Mouse (Mus musculus) gastrocnemius, postnatal 4 days (tissue): ENCODE results near the gene C2cd4b. TPM values are rescaled to one million over a fixed set of nuclear protein-coding genes. Genes with fewer than 3 reads are reported as not detected.

Source experiments
- DNase-seq, 2 experiments: peaks; one replicate each; pipeline ENCODE4 v3.0.0; 2021 to 2022; ENCODE audit warnings: low spot score in 2 of 2, mixed read lengths in 2 of 2
- long read RNA-seq, 2 experiments: library from polyadenylated mRNA; stranded (forward); transcript quantifications; one replicate each; pipeline ENCODE4 v2.0.0; 2021
- total RNA-seq, 2 experiments: library from RNA; stranded (reverse); gene quantifications; 2 replicates each; pipeline ENCODE4 v1.2.3; 2021

C2cd4b gene
- total RNA-seq, result under 1 TPM; 0.86 to 0.88 TPM
- long read RNA-seq, experiment 1, result 0 reads
- long read RNA-seq, experiment 2, partial matches to known transcripts, result 0 of 1 reads
- long read RNA-seq, experiment 2, other reads (novel, unspliced or antisense), result 0 of 1 reads

DNA sequence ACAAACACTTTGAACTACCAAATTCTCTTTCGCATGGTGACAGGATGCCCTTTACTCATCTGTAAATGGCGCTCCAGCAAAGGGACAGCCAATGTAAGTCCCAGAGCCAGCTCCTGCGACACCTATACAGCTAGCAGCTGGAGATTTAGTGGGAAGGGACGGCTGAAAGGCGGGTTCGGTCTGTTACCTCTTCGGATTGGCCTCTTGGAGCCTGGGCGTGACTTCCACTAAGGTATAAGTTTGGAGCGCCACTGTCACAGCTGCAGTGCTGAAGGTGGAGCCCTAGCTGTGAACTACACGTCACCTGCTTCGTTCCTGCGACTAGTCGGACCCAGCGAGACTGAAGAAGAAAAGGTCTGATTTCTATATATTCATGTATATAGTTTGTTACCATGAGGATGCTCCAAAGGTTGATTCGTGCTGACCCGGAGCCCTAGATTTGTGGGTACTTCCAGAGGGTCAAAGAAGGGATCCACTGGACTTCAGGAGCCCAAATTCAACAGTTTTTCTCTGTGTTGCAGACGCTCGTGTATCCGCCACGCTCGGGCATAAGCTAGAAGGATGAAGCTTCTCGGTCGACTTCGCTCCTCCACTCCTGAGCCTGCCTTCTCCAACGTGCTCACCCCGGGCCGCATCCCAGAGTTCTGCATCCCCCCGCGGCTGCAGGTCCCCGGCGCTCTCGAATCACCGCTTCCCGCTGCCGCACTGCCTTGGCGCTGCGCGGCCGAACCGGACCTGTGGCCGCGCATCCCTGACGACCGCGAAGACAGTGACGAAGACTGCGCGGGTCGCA is at the start of gene C2cd4b:
C2cd4b (plus strand) TSS at position 275 of the 793 bp plus-strand sequence.
- peak in 1 of 2 experiments; percentile 17 for DNase-seq

DNA sequence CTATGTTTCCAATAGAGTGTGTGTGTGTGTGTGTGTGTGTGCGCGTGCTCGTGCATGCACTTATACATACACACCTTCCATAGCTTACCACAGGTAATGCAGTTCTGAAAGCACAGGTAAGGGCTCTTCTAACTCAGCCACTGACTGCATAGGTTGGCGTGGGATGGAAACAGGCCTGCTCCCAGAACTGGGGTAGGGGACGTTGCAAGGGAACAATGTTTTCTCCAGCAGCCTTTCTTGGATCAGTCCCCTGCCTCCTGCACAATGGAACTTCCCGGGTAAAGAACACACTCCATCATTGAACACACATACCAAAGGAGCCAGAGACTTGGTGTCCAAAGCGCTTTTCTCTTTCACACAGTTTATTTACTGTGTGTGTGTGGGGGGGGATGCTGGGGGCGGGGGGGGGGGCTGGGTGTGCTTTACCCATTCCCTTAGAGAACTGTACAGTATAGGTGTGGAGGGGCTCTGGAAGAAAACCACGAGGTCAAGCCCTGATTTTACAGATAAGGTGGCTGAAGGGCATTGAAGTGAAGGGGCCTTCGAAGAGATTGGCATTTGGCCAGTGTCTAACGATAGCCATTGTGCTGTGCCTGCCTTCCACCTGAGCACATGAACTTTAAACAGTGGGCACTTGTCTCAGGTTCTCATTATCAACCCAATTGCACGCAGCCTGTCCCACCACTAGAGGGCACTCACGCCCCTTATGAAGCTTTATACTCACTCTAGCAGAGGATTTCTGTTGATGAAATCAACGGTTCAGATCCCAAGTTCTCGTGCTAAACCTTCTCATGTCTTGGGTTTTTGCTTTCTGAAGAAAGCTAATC is 48.0 kb upstream of the C2cd4b start:
- DNase-seq, result peak; percentile 29 to 55

DNA sequence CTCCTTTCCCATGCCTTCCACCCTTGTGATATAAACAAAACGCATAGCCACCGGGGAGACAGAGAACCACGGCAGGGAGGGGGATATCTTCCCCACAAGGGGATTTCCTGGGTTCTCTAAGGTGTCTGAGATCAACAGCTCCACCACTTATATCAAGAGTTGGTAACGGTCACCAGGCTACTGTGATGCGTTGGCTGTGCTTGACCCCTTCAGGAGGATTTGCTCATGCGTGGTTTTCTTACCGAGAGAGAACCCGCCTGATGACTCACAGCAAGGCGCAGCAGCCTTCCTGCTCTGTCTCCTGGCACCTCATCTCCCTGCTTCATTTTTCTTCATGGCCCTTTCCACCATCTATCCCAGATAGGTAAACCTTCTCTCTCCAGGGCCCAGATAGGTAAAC is 47.1 kb upstream of the C2cd4b start:
- no peak for DNase-seq

DNA sequence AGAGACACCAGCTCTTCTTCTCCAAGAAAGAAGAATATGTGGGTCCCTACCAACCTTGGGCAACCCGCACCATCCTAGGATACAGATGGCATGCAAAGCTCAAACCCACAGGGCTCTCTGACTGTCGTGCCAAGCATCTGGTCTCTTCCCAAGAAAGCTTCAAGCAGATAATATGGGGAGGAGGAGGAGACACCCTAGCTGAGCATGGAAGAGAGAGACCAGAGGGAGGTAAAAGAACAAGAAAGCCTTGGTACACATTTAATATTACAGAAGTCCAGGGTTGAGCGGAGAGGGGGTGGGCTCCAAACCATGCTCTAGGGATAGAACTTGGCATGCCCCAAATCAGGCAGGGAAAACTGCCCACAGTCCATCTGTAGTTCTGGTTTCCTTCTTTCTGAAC is 42.2 kb upstream of the C2cd4b start:
- no peak for DNase-seq

DNA sequence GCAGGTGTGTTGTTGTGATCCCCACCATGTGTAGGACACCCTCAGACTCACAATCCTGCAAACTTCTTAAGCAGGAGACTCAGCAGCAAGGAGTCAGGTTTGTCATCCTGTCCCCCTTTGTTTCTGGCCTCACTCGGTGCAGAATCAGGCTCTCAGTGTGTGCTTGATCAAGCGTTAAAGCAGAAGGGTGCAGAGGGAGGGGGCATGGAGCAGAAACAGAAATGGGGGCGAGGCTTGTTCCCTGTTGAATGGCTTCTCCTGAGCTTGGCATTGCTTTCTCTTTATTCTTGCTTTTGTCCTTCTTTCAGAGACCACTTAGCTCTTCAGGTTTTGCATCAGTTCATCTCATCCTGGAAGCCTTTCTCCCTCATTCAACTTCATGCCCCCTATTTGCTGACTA is 40.6 kb upstream of the C2cd4b start:
- no peak for DNase-seq

DNA sequence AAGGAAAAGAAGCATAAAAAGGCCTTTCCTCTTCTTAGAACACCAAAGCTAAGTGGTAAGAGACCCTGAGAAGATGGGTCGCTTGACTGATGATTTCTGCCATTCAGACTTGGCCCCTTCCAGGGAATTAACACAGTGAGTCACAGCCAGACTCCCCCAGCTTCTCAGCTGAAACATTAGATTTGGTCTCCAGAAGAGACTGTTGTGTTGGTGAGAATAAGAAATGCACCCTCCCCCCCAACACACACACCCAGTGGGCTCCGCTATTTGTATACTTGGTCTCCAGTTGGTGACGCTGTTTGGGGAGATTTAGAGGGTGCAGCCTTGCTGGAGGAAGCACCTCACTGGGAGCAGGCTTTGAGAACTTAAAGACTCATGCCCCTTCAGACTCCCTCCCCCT is 39.1 kb upstream of the C2cd4b start:
- no peak for DNase-seq

DNA sequence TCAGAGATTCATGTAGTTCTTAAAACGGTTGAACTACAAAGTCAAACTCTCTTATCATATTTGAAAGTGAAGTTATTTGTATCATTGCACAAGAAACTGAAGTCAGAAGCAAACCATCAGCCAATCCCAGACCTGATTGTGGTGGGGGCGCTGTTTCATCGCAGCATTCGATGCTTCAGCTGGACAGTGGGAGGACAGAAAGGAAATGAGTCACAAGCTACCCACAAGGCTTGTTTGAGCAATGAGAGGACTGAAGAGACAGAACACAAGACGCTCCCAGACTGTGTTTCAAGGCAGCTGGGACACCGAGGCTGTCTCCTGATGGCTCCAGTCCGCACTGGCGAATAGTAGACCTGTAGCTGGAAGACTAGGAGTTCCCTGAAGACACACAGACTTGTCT is 36.9 kb upstream of the C2cd4b start:
- no peak for DNase-seq

DNA sequence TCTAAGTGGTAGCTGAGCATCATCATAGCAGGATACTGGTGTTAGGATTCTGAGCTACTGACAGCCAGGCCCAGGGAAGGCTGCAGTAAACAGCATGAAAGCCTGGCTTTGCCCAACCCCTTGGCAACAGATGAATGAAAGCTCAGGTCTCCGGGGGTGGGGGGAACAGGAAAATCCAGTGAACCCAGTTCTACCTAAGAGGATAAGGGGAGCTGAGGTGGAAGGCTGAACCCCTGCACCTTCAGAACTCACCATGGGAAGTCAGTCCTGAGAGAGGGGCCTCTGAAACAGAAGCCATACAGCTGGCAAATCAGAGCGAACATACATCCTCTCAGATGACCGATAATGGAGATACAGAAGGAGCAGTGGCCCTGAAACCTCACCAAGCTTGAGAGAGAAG is 34.0 kb upstream of the C2cd4b start:
- DNase-seq, result no peak

DNA sequence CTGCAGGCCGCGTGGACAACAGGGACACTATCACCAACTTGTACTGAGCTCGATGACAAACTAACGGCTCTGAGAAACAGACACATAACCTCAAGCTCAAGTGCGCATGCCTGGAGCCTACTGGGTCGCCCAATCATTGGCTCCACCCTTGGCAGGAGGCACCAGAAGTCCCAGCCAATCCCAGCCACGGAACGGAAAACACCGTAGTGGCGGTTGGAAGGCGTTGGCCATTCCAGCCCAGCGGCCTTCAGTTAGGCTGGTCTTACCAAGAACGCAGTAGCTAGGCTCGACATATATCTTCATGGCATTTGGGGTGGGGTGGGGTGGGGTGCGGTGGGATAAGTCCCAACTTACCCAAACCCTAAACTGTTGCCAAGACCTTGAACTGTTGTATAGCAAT is 25.5 kb upstream of the C2cd4b start:
- DNase-seq, result no peak

DNA sequence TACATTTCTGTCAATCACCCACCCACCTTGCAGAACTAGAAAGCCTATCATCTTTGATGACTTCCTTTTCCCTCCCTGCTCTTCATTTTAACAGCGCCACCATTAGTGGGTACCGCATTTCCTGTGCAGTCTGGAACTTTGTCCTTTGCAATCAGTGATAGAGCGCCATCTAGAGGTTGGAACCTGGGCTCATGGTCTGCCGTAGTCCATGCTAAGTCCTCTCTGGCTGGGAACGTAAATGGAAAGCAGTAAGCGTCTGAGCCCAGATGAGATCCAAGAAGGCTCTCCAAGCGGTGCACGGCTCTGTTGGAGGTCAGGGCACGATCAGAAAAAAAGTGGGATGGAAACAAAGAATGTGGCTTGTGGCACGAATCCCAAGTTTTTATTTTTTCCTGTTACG is 23.8 kb upstream of the C2cd4b start:
- peak in 1 of 2 experiments; percentile 35 for DNase-seq

DNA sequence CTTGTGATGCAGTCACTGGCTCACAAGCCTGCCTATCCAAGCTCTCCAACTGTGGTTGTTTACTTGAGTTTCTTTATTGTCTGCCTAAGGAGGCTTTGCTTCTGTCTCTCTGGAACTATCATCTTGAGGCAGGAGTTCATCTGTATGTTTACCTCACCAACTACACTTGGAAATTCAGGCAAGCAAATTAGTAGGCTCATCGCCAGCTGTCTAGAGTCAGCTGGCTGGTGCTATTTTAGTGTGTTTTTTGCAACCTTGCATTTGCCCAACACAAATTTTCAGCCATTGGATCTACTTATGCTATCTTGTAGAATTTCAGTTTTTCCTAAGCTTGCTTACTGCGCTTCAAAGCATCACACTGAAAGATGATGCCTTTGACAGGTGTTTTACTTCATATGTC is 18.0 kb upstream of the C2cd4b start:
- no peak for DNase-seq

DNA sequence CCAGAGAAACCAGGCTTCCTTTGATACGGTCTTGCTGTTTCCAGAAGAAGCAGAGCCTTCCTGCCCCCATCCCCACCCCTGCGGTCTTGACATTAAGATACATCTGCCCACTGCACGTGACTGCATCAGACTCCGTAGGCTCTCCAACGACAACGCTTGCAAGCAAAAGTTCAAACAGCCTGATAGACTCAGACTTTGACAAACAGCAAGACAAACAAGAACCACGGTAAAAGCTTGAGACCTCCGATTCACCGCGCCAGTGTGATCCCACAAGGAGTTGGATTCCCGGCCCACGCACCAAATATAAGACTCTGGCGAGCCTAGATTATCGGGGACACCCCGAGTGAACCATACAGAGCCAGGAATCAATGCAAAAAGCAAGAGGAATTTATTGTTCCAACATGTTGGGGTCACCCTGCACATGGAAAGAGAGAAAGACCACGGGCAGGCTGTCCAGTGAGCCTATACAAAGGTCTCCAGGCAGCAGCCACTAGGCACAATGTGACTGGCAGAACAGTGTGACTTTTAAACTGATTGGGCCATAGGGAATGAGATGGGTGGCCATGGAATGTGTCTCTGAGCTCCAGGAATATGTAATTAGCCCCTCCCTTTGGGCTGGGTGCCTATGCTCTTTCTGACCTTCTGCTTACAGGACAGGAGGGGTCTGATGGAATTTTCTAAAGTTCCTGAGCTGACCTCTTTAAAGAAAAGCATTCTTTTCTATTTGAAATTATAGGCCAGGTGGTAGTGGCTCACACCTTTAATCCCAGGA is 5.6 kb upstream of the C2cd4b start:
- DNase-seq, result no peak

DNA sequence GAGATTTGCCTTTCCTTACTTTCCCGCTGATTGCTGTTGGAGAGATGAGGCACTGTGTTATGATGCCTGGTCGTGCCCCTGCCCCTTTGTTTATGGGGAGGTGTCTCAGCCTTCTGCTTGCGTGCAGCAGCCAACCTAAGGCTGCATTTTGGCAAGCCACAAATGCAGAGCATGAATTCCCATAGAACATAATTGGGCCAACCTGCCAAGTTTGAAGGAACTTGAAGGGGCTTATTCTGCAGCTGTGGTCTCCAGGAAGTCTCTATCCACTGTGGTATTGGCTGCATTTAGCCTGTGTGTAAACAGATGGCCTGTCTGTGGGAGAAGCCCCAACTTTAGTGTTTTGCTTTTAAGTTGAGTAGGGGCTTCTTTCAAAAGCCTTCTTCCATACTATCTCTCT is 4.5 kb upstream of the C2cd4b start:
- no peak for DNase-seq

DNA sequence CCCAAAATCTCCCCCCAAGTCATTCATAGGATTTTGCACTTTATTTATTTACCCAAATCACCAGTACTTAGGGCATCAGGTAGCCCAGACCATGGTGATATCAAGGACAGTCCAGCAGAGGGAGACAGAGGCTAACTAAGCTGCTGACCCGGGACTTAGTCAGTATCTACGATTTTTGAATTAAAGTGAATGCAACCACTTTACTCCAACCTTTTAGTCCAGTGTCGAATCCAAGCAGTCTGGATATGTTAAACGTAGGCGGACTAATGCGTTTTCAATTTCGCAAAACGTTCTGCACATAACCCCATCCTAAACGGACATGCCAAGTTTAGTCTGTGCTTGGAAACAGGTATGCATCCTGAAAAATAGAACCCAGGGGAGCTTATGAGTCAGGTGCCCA is 551 bp upstream of the C2cd4b start:
- peak in 1 of 2 experiments; percentile 54 for DNase-seq

DNA sequence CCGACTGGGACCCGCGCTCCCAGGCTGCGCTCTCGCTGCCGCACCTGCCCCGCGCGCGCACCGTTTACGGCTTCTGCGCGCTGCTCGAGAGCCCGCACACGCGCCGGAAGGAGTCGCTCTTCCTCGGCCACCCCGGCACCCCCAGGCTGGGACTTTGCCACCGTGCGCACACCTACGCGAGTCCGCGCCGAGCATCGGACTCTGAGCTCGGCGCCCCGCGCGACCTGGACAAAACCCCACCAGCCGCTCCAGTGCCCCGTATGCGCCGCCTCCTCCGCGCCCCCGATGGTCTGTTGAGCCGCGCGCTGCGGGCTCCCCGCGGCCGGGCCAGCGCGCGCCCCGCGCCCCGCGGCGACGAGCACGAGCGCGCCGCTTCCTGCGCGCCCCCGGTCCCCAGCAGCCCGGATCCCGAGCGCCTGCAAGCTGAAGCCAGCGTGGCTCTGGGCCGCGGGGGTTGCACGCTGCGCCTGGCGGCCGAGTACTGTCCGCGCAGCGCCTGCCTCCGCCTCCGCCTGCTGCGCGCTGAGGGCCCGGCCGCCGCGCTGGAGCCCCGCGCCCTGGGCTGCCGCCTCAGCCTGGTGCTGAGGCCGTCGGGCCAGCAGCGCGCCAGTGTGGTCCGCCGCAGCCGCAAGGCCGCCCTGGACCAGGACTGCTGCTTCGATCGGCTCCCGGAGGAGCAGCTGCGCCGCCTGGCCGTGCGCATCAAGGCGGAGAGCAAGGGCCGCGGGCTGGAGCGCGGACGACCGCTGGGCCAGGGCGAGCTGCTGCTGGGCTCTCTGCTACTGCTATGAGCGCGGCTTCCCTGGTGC is 923 bp downstream of the C2cd4b start:
- peak; percentile 29 to 57 for DNase-seq

DNA sequence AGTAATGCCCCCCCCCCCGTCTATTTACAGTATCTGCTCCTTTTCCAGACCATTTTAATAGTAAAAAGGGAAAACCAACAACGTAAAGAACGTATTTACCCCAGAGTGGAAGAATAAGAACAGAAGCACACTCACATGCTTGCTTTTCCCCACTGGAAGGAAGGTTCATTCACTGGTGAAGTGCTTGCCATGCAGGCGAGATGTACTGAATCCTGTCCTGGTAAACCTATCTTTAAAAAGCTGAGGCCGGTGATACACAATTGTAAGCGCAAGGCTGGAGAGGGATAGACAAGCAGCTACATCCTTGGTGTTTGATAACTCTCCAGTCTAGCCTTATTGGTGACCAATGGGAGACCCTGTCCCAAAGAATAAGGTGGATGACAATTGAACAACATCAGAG is 1.8 kb downstream of the C2cd4b start:
- no peak for DNase-seq

DNA sequence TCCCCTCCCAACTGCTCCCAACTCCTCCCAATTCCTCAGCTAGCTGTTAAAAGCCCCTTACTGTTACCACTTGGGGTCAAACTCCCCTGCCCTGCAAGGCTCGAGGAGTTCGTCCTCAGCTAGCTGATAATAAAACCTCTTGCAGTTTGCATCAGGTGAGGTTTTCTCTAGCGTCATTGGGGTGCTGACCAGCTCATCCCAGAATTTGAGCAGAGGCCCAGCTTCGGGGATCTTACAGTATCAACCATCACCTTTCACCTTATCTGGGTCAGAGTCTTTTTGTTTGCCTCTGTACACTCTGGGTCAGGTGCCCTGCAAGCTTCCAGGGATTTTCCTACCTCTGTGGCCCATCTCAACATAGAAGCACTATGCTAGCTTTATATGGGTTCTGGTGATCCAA is 4.1 kb downstream of the C2cd4b start:
- DNase-seq, result no peak

DNA sequence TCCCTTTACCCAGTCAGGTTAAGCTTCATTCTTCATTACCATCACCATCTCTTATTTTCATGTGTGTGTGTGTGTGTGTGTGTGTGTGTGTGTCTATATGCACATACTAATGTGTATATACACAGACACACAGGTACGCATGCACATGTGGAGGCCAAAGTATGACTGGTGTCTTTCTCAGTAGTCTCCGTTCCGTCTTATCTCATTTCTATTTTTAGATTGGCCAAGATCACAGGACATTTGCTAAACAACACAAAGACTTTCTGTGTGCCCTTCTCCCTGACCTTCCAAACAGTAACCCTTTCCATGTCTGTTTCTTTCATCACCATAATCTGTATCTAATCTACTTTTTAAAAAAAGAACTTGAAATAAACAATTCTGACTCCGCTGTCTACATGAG is 7.2 kb downstream of the C2cd4b start:
- DNase-seq, result no peak

DNA sequence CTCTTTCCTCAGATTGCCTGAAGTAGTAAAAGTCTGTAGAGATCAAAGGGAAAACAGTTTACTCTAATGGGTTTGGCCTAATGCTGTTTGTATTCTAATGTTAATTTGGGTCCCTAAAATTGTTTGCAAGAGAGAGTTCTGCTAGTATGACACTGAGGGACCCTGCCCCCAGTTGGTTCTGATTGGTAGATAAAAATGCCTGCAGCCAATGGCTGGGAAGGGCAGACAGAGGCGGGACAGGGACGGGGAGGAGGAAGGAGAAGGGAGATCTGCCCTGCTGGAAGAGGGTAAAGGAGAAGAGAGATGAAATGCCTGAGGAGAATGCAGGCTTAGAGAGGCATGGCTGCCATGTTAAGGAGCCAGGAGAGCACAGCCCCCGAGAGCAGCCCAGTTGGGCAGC is 7.7 kb downstream of the C2cd4b start:
- DNase-seq, result no peak

DNA sequence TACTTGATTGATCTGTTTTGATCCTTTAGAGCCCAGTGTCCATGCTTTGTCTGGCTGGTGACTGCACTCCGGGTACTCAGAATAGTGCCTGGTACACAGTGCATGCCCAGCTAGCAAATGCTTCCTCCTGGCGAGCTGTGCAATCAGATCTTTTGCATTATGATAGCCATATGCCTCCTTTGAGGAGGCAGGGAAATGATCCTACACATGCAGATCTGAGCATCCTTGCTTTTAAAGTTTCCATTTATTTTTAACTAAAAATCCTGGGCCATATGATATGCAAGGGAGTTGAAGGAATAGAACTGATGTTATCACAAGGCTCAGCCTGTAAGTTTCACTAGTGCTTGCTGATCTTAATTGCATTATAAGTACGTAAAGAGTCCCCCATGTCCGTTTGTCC is 9.6 kb downstream of the C2cd4b start:
- DNase-seq, result no peak

DNA sequence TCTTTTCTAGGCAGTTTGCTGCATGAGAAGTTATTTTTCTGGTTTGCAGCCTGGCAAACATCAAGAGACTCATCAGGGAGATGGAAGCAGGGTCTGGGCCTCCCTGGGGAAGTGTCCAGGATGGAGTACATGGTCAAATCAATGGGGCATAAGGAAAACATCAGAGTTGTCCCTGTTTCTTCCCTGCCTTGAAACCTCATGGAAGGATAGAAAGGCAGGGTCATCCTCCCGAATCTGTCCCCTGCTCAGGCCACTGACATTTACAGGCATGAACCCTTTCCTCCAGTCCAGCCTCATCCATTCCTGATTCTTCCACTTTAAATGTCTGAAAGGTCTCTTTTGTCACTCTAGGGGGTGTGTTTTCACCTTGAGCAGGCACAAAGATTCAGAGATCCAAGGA is 10.2 kb downstream of the C2cd4b start:
- no peak for DNase-seq
